ENCODE assay signal across 8 mouse cellular contexts in the genomic region with DNA sequence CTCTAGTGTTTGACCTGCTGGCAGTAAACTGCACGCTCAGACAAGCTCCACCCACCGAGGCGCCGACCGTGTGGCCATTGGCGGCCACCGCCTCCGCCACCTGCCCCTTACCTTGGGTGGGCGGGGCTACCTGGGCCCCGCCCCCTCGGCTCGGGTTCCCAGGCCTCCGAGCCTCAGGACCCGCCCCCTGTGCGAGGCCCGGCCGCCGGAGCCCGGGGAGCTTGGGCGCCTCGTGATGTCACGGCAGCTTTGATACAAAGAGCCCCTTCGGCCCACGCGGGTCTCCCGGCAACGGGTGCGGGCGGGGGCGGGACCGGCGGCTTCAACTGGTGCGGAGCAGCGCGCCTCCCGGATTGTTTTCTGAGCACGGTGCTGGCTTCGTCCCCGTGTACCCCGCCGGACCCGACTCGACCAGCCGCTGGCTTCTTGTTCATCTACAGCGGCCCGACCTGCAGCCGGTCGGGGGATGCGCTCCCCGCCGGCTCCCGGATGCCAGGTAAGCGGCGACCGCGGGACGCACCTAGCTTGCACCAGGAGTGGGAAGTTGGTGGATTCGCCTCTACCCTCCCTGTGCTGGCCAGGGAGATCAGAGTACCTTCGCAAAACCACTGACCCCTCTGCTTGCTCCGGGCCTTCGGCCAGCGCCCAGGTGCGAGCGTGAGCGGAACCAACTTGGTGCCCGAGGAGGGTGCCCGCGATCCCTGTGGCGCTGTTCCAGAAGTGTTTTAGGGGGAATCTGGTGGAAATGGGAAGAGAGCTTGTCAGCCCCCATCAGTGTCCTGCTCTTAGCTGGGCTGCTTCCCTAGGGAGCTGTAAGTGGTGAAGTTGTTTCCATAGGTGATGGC.
DNase-seq lines count a peak whose midpoint lies in the region; ATAC-seq lines count a peak whose summit lies in the region.

No protein-coding gene starts in this region.

- H3K9me3 ChIP-seq in limb, embryonic 13.5 days = no peaks in the 10 kb centered on the region
- no peaks in the 10 kb centered on the region for H3K9me3 ChIP-seq in midbrain, embryonic 14.5 days (ENCODE audit: control insufficient read depth, low read length)

- under 1% methylated on average over 67 of the region's 69 CpGs for WGBS in limb, embryonic 13.5 days
- under 1% methylated on average over 69 of the region's 69 CpGs for WGBS in midbrain, embryonic 14.5 days

- peak overlapping the region; percentile 94 for H3K4me2 ChIP-seq in limb, embryonic 13.5 days (replicated peaks)
- H3K4me2 ChIP-seq in midbrain, embryonic 14.5 days (ENCODE audit: low read length) = peak overlapping the region; percentile 96

- no peaks in the 10 kb centered on the region for H3K36me3 ChIP-seq in limb, embryonic 13.5 days
- H3K36me3 ChIP-seq in midbrain, embryonic 14.5 days (ENCODE audit: control insufficient read depth, insufficient read depth, low read length) = no peaks in the 10 kb centered on the region

- H3K9ac ChIP-seq in limb, embryonic 13.5 days = peak overlapping the region; percentile 82
- H3K9ac ChIP-seq in midbrain, embryonic 14.5 days (replicated peaks; ENCODE audit: low read length) = peak overlapping the region; percentile 67

- H3K27ac ChIP-seq in limb, embryonic 13.5 days = peak overlapping the region; percentile 69
- peak overlapping the region; percentile 37; the same call in 1 of the 2 replicates for H3K27ac ChIP-seq in midbrain, embryonic 14.5 days (replicated peaks; ENCODE audit: low read depth, low read length)

- H3K4me1 ChIP-seq in limb, embryonic 13.5 days = peaks cover 46% of the 10 kb centered on the region
- H3K4me1 ChIP-seq in midbrain, embryonic 14.5 days (ENCODE audit: control insufficient read depth, insufficient read depth, low read length) = peaks cover 15% of the 10 kb centered on the region

- intact Hi-C loops in gastrocnemius, postnatal 14 days (cut with DNase I; ENCODE audit: low total_unique reads) = no loop called here

- ATAC-seq in limb, embryonic 13.5 days (ENCODE audit: low FRiP score, low read depth) = peak; percentile 87
- ATAC-seq in midbrain, embryonic 14.5 days (ENCODE audit: low FRiP score, low TSS enrichment) = peak; percentile 90

- DNase-seq in adrenal gland, postnatal 10 days = peak; percentile 79
- peak; percentile 82 to 91 for DNase-seq in cerebellum, postnatal 25 days
- DNase-seq in gastrocnemius, postnatal 14 days = peak; percentile 29
- peak; percentile 95 for DNase-seq in kidney, adult 11 months
- peak; percentile 90 for DNase-seq in midbrain, embryonic 14.5 days
- DNase-seq in spleen, adult 18-20 months = peak; percentile 60 to 69
- no peak for DNase-seq in adipocyte (ENCODE audit: low spot score)

- peak overlapping the region; percentile 66 for H3K4me3 ChIP-seq in limb, embryonic 13.5 days
- H3K4me3 ChIP-seq in midbrain, embryonic 14.5 days (replicated peaks; ENCODE audit: low read depth, low read length) = peak overlapping the region; percentile 52

- no peaks in the 10 kb centered on the region for H3K27me3 ChIP-seq in limb, embryonic 13.5 days
- no peaks in the 10 kb centered on the region for H3K27me3 ChIP-seq in midbrain, embryonic 14.5 days (ENCODE audit: control insufficient read depth, insufficient read depth, low read length)
